Mouse (Mus musculus) mouse embryonic stem cell (cell line): Measurements from ENCODE around the gene Klf17.
"Not testable (repeated sequence)": the region's sequence is repeated elsewhere in the genome, so short reads cannot be mapped to it uniquely, and the experiment has no call there.

Experiments
- in situ Hi-C, 2 experiments: fragments of 300-500 bp; cut with MboI; formaldehyde crosslinking; loops; 1 replicate in 1 of 2; 3 replicates in 1 of 2; pipeline ENCODE4 v1.14.3; 2019 to 2020; ENCODE audit warnings: low sequenced_read_pairs in 2 of 2, low pct_unique_long_range_greater_than_20kb in 1 of 2, mixed read lengths in 1 of 2; ENCODE audit not compliant: unreplicated experiment in 1 of 2

Gene Klf17

GRCm38 (mm10) chr4:117765416-117765815 is at the start of gene Klf17:
Gene Klf17 (minus strand): TSS chr4:117765648.
- in situ Hi-C loops, result loop anchor here in 1 of 2 experiments (10.0 kb wide), 1 partner anchor 51 kb away; no protein-coding TSS in a partner anchor

GRCm38 (mm10) chr4:117814333-117814732 is 48.9 kb upstream of the Klf17 start:
- in situ Hi-C loops, result no loop called here

- in situ Hi-C loops, result no loop called here
Observed at GRCm38 (mm10) chr4:117813591-117814192, 48.2 kb upstream of the Klf17 start.

- in situ Hi-C loops, result no loop called here
Observed at GRCm38 (mm10) chr4:117810933-117811332, 45.5 kb upstream of the Klf17 start.

GRCm38 (mm10) chr4:117806992-117807391 is 41.5 kb upstream of the Klf17 start:
- in situ Hi-C loops, result no loop called here

- in situ Hi-C loops, result no loop called here
Observed at GRCm38 (mm10) chr4:117799904-117800303, 34.5 kb upstream of the Klf17 start.

GRCm38 (mm10) chr4:117788308-117788707 is 22.9 kb upstream of the Klf17 start:
- in situ Hi-C loops, result no loop called here

- in situ Hi-C loops, result no loop called here
Observed at GRCm38 (mm10) chr4:117786963-117787362, 21.5 kb upstream of the Klf17 start.

GRCm38 (mm10) chr4:117782908-117783307 is 17.5 kb upstream of the Klf17 start:
- in situ Hi-C loops, result no loop called here

- in situ Hi-C loops, result no loop called here
Observed at GRCm38 (mm10) chr4:117772960-117773359, 7.5 kb upstream of the Klf17 start.

GRCm38 (mm10) chr4:117770935-117771334 is 5.5 kb upstream of the Klf17 start:
- in situ Hi-C loops, result no loop called here

GRCm38 (mm10) chr4:117760151-117760550 is 5.3 kb downstream of the Klf17 start:
- in situ Hi-C loops, result loop anchor here in 1 of 2 experiments (10.0 kb wide), 1 partner anchor 45 kb away; no protein-coding TSS in a partner anchor

- in situ Hi-C loops, result not testable (repeated sequence)
Observed at GRCm38 (mm10) chr4:117752469-117752868, 13.0 kb downstream of the Klf17 start.

- in situ Hi-C loops, result no loop called here
Observed at GRCm38 (mm10) chr4:117737559-117737958, 27.9 kb downstream of the Klf17 start.

GRCm38 (mm10) chr4:117731926-117732325 is 33.5 kb downstream of the Klf17 start:
- in situ Hi-C loops, result no loop called here

GRCm38 (mm10) chr4:117724112-117724511 is 41.3 kb downstream of the Klf17 start, which contains the start of gene Gm12845:
Gene Gm12845 (plus strand): TSS chr4:117724412.
- in situ Hi-C loops, result loop anchor here in 1 of 2 experiments (25.0 kb wide), 1 partner anchor 613 kb away; no protein-coding TSS in a partner anchor

GRCm38 (mm10) chr4:117713303-117714098 is 51.9 kb downstream of the Klf17 start:
- in situ Hi-C loops, result loop anchor here in 1 of 2 experiments (10.0 to 25.0 kb wide), 2 partner anchors 51 to 624 kb away; partner anchors contain the start of gene Klf17

- in situ Hi-C loops, result loop anchor here in 1 of 2 experiments (10.0 to 25.0 kb wide), 2 partner anchors 52 to 625 kb away; partner anchors contain the start of gene Klf17
Observed at GRCm38 (mm10) chr4:117712314-117712713, 53.1 kb downstream of the Klf17 start.
